Mouse (Mus musculus) cerebellum, postnatal 10 days (tissue): ENCODE measurements at regions not wholly inside any gene's neighbourhood (a gene's known extent, or its start where the extent isn't known, plus 50 kb on each side); places are given as distances from the start of the nearest gene placed in this dataset.

Source experiments
- DNase-seq, 2 experiments: peaks; one replicate each; pipeline ENCODE4 v3.0.0; 2021; ENCODE audit warnings: mixed read lengths in 2 of 2

- DNase-seq = no peak
Observed at GRCm38 (mm10) chr9:52229589-52229988, 61.2 kb upstream of the Zc3h12c start.

- DNase-seq = no peak
Observed at GRCm38 (mm10) chr9:52225646-52226045, 57.3 kb upstream of the Zc3h12c start.

- DNase-seq = peak; percentile 55 to 70
Observed at GRCm38 (mm10) chr9:52223509-52224113, 55.2 kb upstream of the Zc3h12c start.
